Mouse (Mus musculus) liver, adult (tissue): ENCODE measurements around the gene Tmem242.

Experiments used
- GATA4 ChIP-seq: IDR thresholded peaks from 2 replicates; pipeline ENCODE4 v1.6.1; 2014; ENCODE audit warnings: mild to moderate bottlenecking, low read length; ENCODE audit not compliant: insufficient replicate concordance

Gene Tmem242

GRCm38 (mm10) chr17:5365992-5366398, 74.1 kb downstream of the Tmem242 start:
- TF ChIP-seq GATA4 = no peak
